Mouse (Mus musculus): ENCODE data around the gene P2rx2.

Gene P2rx2

DNA sequence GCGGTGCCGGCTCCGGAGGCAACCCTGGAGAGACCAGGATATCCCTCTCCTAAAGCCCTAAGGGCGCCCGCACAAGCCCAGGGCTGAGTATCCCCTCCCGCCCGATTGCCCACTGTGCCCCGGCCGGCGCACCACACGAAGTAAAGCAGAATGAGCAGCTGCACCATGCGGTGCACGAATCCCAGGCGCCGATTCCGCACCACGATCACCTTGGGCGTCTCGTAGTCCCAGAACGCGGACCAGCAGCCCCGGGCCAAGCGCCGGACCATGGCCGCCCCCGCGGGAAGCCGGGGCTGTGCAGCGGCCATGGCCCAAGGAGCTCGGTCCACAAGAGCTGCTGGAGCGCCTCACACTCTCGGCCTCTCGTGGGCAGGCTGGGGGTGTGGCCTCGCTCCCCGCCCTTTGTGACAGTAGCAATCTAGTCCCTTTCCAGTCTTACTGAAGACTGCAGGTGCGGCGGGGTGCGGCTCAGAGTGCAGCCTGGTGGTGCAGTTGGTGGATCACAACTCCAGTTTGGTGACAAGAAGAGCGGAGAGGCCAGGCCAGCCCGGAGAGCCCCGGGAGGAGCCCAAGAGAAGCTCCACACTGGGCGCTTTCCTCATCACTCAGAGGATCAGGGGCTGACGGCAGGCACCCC lies at the start of gene P2rx2:
Gene P2rx2, minus strand, starts transcription at position 565 of the 637 bp plus-strand sequence.
- DNase-seq (ENCODE audit: extremely low spot score, low read depth, low spot score), result no peak

DNA sequence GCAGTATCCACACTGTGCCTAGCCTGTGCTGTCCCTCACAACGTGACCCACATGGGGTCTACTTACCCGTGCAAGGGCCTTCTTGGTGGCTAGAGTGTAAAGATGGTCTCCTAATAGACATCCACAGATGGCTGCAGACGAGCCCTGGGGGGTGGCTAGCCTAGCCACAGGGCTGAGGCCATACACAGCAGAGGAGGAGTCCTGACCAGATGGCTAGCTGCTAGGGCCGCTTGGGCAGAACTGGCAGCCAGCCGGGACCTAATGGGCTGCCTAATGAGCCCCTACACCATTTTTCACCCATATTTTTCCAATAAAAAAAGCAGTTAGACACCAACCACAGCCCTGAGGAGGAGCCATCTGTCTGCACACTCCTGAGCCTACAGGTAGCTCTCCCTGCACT lies 49.7 kb upstream of the P2rx2 start:
- DNase-seq (ENCODE audit: extremely low spot score, low read depth, low spot score), result no peak

DNA sequence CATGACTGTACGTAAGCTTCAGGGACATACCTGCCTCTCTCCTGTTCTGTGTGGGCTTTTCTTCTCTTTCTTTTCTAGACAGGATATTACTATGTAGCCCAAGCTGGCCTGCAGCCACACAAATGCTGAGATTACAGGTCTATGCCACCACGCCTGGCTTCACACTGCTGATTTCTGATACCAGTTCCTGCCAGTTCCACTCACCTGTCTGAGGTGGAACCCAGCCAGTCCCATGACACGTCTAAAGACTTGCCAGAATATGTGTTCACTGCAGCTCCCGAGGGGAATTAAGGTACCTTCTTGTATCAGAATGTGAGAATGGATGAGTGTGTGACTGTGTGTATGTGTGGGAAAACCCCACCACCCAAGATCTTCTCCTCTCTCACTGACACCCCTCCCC lies 47.6 kb upstream of the P2rx2 start:
- DNase-seq (ENCODE audit: extremely low spot score, low read depth, low spot score), result no peak

DNA sequence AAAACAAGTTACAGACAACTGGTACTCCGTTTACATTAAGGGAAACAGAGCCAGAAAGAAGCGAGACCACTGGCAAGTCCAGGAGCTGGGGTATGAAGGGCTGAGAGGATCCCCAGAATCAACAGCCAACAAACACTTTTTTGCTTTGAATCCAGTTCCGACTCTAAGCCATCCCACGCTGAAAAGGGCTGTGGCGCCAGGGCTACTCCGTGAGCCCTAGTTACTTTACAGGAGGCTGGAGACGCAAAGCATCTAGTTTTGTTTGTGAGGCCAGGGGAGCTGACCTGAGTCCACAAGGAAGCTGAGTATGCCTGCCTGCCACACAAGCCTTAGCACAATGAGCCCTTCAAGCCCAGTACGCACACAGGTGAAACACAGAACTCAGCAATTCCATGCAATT lies 44.3 kb upstream of the P2rx2 start:
- no peak for DNase-seq (ENCODE audit: extremely low spot score, low read depth, low spot score)

DNA sequence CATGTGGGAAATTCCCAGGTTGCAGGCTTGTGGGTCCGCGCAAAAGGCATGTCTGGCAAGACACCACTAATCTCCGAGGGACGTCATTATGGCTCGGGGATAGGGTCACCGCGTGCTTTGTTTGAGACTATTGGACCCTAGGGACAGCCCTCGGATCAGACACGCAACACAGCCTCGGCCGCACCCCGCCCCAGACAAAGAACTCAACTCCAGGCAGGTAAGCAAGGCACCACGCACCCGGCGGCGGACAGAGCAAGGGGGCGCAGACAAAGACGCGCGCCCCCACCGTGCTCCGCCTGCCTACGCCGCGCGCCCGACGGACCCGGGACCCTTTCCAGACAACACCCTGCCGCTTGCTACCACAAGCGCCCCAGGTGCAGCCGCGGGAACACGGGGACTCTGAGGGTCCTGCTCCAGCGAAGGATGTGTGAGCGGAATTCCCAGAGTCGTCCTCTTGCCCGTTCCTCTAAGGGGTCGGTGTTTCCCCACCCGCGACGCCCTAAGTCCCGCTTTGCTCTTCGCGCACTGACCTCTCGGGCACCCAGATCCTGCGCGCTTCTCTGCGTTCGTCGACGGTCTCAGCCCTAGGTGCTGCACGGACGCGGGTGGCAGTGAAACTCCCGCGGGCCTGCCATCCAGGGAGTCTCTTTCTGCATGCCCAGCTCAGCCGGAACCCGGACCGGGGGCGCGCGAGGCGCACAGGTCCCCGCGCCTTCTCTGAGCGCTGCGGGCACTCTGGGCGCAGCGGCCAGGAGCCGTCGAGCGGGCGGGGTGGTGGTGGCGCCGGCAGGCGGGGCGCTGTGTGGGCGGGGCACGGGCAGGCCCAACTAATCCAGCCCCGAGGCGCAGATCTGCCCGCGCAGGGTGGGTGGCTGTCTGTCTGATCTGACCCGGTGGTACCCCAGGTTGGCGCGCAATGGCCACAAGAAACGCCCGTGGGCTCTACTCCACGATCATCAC lies 43.6 kb upstream of the P2rx2 start:
- DNase-seq (ENCODE audit: extremely low spot score, low read depth, low spot score), result no peak

DNA sequence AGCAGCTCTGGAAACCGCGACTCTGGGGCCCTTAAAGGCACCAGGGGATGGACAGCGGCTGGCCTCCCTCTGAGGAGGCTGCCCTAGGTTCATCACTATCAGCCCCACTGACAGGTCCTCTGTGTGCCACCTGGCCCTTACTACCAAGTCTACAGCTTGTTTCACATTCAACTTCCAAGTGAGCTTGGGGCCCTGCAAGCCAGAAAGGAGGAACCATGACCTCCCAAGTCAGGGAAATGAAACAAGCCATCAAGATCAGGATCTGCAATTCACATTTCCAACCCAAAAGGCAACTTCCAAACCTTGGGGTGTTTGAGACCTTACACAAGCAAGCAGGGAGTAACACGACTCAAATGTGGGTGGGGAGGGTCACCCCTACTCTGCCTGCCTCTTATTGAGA lies 42.3 kb upstream of the P2rx2 start:
- DNase-seq (ENCODE audit: extremely low spot score, low read depth, low spot score), result no peak

DNA sequence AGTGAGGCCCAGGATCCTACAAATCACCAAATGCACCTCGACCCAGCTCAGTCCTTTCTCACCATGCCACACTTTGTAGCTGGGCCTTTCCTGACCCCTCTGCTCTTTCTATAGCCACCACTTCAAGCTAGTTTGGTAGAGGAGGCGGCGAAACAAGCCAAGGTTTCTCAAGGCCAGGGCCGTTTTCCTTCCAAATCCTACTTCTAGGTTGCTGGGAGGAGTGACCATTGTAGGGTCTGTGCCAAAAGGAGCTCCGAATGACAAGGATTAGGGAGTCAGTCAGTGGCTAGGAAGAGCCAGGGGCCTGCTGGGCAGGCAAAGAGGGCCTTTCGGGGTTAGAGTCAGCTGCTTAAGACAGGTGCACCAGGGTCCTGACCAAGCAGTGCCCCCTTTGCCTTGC lies 41.5 kb upstream of the P2rx2 start:
- no peak for DNase-seq (ENCODE audit: extremely low spot score, low read depth, low spot score)

DNA sequence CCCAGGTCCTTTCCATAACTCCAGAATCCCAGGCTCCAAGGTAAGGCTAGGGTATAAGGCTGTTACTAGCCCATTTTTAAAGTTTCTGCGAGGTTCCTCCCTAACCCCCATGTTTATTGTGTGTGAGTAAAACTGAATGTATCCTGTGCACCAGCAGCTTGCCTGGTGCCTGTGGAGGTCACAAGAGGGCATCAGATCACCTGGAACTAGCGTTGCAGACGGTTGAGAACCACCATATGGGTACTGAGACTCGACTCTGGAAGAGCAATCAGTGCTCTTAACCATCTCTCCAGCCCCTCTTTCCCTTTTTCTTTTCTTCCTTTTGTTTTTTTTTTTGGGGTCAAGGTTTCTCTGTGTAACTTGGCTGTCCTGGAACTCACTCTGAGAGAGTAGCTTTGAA lies 36.8 kb upstream of the P2rx2 start:
- no peak for DNase-seq (ENCODE audit: extremely low spot score, low read depth, low spot score)

DNA sequence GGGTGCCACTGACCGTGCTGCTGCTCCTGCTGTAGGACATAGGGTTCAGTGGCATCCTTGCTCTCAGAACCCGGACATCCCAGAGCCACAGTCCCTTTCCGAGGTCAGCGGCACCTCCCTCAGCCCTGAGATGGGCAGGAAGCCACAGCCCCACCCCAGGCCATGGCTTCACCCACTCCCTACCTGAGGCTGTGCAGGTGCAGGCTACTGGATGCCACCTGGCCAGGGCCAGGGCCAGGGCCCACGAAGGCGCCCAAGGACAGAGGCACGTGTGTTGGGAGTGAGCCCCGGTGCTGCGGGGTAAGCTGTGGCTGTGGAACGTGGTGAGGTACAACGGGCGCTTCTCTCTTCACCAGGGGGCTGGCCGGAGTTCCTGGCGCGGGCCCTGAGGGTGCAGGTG lies 36.1 kb upstream of the P2rx2 start:
- no peak for DNase-seq (ENCODE audit: extremely low spot score, low read depth, low spot score)

DNA sequence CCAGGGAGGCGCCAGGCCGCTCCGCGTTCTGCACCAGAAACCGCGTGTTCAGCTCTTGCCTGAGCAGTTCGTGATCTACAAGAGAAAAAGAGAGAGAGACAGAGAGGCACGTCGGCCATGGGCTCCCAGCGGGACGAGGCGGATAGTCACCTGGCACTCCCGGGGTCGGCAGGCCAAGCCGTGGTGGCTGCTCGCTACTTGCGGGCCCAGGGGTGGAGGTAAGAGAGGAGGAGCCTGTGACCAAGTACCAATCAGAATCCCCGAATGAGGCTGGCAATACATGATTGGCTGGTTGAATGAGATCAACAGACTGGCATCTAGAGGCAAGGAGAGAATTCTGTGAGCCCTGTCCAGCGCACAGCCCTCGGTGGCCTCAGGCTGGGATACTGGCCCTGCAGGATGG lies 35.2 kb upstream of the P2rx2 start:
- DNase-seq (ENCODE audit: extremely low spot score, low read depth, low spot score), result no peak

DNA sequence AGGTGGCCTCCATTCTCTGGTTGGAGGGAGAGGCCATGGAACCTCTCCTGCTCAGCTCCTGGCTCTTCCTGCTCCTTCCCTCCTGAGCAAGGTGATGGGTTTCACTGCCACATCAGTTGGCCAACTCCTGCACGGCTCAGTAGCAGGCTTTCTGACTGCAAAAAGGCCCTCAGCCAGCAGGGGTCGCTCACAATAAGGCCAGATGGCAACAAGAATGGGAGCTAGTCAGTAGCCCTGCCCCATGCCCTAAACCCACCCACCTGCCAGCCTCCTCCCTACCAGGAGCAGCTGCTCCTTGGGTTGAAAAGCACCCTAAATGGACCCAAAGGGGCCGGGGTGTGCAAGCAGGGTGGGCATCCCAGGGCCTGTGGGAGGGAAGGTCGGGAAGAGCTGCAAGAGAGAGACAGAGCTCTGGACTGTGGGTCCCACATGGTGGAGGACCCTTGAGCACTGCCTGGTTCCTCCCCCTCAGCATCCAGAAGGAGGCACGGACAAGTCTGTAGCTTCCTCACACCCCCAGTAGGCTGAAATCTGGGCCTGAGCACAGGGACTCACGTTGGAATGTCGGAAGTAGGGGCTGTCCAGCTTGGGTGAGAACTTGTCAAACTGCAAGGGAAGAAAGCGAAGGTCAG lies 33.9 kb upstream of the P2rx2 start:
- DNase-seq (ENCODE audit: extremely low spot score, low read depth, low spot score), result no peak

DNA sequence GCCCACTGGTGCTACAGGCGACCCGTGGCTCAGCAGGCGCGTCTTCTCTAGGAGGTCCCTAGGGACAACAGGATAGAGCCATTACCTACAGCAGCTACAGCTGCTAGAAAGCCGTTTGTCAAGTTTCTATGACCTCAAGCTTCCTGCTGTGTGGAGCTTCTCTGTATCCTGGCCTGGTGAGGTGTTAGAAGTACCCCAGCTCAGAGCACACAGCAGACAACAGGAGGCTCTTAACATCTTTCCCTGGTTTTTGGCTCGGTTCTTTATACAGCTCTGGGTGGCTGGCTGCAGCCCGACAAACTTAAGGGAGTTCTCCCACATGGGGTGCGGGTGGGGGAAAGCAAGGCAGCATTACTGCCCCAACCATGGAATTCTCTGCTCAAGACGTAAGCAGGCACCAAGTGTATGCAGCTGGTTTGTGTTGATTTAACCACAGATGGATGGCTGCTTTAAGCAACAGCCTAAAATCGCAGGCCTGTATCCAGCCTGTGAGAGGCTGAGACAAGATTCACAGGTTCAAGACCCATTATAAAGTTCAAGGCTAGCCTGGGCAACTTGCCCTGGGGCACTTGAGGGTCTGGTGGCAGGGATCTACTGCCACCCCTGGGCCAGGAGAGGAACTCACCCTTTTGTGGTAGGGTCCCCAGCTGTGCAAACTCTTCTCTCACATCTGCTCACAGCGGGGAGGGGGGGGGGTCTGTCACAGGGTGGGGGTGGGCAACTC lies 21.0 kb upstream of the P2rx2 start:
- DNase-seq (ENCODE audit: extremely low spot score, low read depth, low spot score), result no peak

DNA sequence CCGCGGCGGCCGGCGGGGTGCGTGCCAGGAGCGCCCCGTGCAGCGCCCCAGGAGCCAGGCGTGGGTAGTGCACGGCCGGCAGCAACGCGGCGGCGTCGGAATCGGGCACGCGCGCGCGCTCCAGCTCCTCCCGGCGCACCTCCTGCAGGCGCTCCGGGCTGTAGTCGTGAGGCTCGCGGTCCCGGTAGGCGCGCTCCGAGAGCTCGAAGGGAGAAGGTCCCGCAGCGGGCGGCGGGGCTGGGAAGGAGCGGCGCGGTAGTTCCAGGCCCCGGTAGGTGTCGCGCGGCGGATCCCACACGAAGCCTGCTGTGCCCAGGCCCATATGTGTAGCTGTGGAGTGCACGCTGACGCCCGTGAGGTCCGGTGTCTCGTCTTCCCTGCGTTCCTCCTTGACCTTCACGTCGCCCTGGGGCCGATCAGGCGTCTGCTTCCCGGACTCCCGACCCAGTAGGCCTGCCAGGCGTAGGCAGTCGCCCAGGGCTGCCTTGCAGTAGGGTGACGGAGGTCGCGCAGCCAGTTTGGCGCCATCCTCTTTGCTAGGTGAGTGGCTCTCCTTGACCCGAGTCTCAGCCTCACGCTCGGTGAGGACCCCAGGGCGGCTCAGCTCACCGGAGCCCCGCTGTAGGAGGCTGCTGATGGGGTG lies 20.3 kb upstream of the P2rx2 start:
- no peak for DNase-seq (ENCODE audit: extremely low spot score, low read depth, low spot score)

DNA sequence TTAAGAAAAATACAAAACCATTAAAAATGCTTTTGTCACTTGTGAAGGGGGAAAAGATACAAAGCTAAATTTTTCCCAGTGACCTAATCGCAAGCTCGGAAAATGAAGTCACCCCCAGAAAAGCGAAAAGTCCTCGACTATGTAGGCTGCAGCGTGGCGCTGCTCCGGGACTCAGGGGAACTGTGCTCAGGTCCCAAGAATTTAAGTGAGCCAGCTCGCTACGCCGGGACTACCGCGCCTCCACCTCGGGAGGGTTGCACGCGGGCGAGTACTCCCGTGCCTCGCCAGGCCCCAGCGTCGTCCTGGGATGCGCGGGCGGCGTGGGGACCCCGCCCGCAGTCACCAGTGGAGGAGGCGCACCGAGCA lies 19.8 kb upstream of the P2rx2 start:
- DNase-seq (ENCODE audit: extremely low spot score, low read depth, low spot score), result no peak

DNA sequence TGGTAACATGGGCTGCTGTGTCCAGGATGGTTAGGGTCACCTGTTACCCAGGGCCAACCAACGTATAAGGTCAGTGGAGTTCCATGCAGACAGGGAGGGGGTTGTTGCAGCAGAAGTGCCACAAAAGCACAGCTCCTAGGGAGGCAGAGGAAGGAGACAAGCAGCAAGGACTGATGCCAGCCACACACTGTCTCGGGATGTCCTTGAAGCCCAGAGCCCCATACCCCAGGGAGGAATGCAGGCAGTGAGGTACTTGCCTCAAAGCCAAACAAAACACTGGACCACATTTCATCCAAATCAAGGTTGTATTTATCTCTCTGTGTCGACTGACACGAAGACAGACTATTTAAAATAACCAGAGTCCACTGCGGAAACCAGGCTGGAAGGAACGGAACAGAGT lies 18.5 kb upstream of the P2rx2 start:
- no peak for DNase-seq (ENCODE audit: extremely low spot score, low read depth, low spot score)

DNA sequence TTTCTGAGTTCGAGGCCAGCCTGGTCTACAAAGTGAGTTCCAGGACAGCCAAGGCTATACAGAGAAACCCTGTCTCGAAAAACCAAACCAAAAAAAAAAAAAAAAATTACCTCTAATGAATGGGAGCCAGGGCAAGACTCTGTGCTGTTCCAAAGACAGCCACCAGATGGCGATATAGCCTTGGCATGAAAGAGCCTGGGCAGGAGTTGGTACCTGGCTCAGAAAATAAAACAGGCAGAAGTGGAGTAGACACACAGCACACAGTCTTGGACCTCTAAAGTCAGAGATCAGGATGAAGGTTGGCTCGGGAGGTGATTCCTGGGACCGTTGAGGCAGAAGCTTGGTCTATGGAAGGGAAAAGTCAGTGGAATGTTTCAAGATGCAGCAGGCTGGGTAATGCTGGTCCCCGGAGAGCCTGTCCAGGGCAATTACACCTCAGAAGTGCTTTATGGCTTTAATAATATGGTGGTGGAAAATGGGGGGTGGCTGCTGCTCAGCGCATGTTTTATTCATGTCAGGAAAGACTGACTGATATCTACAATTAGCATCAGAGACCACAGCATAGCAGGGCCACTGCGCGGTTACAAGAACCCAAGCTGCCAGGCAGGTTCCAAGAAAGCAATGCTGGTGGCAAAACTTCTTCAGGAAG lies 14.6 kb upstream of the P2rx2 start:
- DNase-seq (ENCODE audit: extremely low spot score, low read depth, low spot score), result peak; percentile 89

DNA sequence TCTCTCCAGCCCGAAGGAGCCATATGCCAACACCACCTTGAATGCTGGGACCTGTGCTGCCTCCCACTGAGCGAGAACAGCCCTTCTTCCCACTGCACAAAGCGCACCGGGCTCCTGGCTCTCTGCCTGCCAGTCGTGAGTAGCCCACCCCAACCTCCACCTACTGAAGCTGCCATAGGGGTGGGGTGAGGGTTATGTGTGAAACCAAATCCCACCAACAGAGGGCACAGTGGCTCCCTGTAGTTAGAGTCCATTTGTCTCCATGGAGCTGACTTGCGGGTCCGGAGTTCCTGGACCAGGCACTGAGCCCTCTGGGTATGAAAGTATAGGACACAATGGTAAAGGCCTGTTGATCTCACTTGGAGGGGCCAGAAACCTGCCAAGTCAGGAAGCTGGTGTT lies 11.7 kb upstream of the P2rx2 start:
- DNase-seq (ENCODE audit: extremely low spot score, low read depth, low spot score), result no peak

DNA sequence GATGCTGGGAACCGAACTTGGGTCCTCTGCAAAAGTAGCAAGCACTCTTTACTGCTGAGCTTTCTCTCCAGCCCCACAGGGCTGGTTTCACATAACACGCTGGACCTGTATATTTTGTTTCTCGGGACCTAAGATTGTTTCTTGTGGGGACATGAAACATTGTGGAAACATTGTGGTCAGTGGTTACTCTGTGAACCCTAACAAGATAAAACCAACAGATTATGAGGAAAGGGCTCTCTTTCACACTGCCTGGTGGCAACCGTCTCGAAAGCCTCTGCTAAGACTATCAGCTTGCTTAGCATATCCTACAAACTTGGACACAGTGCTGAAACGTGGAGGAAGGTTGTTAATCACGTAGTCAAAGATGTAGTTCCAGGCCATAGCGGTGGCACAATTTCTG lies 4.0 kb upstream of the P2rx2 start:
- no peak for DNase-seq (ENCODE audit: extremely low spot score, low read depth, low spot score)

DNA sequence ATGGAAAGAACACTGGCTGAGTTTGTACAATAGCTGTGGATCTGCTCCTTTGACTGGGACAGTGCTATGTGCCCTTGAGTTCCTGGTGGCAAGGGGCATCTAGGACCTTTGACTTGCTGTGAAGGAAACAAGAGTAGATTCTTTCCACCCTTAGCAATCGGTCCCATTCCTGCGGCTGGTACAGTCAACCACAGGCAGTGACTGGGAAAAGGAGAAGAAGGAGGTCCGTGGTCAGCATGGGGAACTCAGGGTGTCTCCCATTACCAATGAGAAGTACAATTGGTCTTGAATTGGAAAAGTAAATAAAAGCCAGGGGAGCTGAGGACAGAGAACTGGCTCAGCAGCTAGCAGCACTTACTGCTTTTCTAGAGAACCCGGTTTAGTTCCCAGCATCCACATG lies 2.5 kb upstream of the P2rx2 start:
- DNase-seq (ENCODE audit: extremely low spot score, low read depth, low spot score), result no peak

DNA sequence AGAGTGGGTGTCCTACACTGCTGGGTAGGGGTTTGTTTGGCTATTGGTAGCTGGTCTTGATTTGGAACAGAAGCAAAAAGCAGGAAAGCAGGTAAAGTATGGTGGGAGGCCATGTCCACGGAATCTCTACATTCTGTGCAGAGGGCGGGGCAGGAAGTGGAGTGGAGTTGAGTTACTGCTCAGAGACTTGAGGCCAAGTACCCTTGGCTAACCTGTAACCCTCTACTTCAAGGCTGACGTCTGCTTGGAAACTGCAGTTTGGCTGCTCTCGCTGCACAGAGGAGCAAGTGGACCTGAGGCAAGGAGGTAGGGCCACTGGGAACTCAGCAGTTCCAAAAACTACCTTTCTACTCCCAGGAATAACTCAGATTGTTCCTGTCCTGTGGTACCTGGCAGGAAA lies 1.5 kb upstream of the P2rx2 start, which contains the start of gene Lrcol1:
Gene Lrcol1, plus strand, starts transcription at position 207 of the 400 bp plus-strand sequence.
- DNase-seq (ENCODE audit: extremely low spot score, low read depth, low spot score), result no peak

Data from hindlimb bud, embryonic 11.5 days (tissue).